Mouse (Mus musculus): ENCODE data around the gene Wdr24. TPM values are rescaled to one million over a fixed set of nuclear protein-coding genes. Genes with fewer than 3 reads are reported as not detected.

The Wdr24 gene
- 10 to 100 TPM; 16.6 to 20.8 TPM for total RNA-seq (2021)
- long read RNA-seq, experiment 1, transcript Wdr24-201 (9 exons, 3,099 nt): major isoform, 18 of 29 reads
- long read RNA-seq, experiment 1, partial matches to known transcripts: 1 of 29 reads
- long read RNA-seq, experiment 1, other reads (novel, unspliced or antisense): 6 of 29 reads
- long read RNA-seq, experiment 2, transcript Wdr24-201 (9 exons, 3,099 nt): major isoform, 6 of 11 reads
- long read RNA-seq, experiment 2, partial matches to known transcripts: 3 of 11 reads
- long read RNA-seq, experiment 2, other reads (novel, unspliced or antisense): 2 of 11 reads

DNA sequence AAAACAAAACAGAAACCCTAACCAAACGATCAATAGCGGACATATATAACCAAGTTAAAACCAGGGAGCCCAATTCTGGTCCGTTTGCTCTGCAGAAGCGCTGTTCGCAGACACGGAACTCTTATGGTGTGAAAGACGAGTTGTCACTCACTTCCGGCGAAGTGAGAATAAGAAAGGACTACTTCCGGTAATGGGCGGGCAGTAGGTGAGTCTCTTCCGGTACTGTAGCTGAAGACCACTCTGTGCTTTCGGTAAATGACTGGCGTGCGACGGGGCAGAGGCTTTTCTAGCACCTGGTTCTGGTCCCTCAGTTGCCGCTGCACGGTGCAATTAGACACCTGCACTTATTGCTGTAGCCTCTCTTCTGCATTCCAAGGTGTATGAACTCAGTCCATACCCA, at the start of gene Wdr24:
Wdr24 (plus strand) TSS at position 176 of the 400 bp plus-strand sequence.
- peak; percentile 67 to 75 for DNase-seq

DNA sequence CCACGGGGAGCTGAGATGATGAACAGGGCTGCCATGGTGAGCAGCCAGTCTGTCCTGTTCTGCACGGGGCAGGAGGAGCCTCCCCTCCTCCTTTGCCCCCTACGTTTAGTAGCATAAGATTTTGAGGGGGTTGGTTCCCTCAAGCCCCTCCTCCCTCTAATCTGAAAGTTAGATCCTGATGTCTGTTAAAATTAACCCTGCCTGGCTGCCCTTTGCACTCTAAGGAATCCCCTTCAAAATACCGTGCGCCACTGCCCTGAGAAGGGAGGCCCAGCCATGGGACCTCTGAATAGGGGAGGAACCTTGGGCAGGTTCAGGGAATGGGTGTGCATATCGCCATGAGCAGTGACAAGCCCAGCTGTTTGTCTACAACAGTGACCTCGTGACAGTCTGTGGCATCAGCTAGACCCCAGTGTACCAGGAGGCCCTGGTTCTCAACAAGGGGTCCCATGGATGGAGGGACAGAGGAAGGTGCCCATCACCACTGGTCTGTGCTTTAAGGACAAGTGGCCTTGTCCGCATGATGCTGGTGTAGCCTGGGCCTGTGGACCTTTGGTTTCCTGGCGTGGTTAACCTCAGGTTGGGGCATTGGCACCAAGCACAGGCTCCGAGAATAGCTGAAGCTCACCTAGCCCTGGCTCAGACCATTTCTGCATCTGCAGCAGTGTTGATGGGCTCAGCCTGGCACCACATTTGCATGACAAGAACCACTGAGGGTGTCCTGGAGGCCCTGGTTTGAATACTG, 47.9 kb upstream of the Wdr24 start:
- no peak for DNase-seq

GRCm38 (mm10) chr17:25777948-25778347, 45.5 kb upstream of the Wdr24 start:
- DNase-seq: no peak

GRCm38 (mm10) chr17:25781339-25781738, 42.1 kb upstream of the Wdr24 start:
- DNase-seq: no peak

GRCm38 (mm10) chr17:25783086-25783485, 40.3 kb upstream of the Wdr24 start:
- peak; percentile 76 to 83 for DNase-seq

- DNase-seq: no peak
These were observed 39.4 kb upstream of the Wdr24 start for GRCm38 (mm10) chr17:25783861-25784574.

- DNase-seq: peak; percentile 95
These were observed 38.1 kb upstream of the Wdr24 start, which contains the start of gene Haghl for GRCm38 (mm10) chr17:25785281-25785745. Gene Haghl (minus strand): TSS chr17:25785673.

DNA sequence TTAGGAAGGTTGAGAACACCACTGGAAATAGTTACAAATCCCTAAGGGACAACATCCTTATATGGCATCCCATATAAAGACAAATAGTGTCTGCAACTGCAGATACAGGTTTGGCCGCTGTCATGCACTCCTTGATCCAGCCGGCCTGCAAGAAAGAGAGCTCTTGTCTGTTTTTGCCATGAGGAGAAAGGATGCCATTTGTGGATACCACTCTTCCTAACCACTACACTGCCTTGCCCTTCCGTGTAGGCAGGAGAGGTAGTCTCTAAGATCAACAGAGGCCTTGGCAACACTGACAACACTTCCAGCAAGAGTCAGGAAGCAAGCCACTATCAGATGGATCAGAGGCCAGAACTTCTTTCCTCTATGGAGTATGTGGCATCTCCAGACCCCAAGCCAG, 37.1 kb upstream of the Wdr24 start, which contains the start of gene Ccdc78:
Ccdc78 (plus strand) TSS at position 301 of the 400 bp plus-strand sequence.
- no peak for DNase-seq

GRCm38 (mm10) chr17:25786781-25787504, 36.5 kb upstream of the Wdr24 start:
- no peak for DNase-seq

DNA sequence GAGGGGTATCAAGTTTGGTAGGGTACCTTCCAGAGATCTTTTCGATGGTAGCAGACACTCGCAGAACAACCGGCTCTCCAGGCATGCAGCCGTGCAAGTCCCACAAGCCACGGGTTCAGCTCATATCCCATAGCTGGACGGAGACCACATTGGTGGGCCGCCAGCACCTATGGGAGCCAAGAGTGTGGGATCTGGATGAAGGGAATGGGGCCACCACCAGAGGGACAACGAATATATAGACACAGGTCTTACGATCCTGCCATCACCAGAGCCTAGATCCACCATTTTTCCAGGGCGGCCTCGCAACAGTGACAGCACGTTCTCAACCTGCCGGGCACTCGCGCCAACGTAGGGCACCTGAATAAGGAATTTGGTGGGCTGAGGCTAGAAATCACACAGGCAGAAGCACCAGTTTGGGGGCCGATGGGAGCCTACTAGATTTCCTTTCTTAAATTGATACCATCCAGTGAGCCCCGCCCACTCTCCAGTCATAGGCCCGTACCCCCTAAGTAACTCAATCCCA, 32.0 kb upstream of the Wdr24 start:
- no peak for DNase-seq

DNA sequence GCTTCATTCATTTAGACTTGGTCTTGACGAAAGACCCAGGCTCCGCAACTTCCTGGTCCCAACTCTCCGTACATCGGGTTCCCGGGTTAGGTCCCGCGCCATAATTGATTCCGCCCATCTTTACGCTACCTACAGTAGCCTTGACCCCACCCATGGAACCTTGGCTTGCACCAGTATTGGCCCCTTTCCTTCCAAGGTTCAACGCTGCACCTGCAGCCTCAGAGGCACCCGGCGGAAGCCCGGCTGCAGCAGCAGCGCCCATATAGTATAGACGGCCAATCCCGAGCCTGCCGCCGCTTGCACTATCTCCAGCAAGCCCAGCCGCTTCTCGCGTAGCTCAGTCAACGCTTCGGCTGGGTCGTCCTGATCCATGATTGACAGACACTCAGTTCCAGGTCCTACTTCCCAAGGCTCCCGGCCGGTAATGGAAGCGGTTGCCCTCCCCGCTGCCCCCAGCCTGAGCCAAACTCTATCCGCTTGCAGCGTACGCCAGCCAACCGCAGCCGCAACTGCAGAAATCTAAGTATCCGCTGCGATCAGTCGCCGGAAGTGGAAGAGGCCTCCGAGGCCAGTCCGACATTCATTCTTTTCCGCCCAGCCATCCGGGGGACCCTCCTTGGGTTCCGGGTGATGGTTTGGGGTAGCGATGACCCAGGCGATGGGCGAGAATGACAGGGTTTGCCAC, 31.4 kb upstream of the Wdr24 start:
- peak; percentile 89 for DNase-seq

- peak; percentile 80 to 88 for DNase-seq
These were observed 30.8 kb upstream of the Wdr24 start, which contains the start of gene Fam173a for GRCm38 (mm10) chr17:25792615-25793014. Gene Fam173a (minus strand): TSS chr17:25792901.

GRCm38 (mm10) chr17:25794197-25794596, 29.2 kb upstream of the Wdr24 start:
- no peak for DNase-seq

DNA sequence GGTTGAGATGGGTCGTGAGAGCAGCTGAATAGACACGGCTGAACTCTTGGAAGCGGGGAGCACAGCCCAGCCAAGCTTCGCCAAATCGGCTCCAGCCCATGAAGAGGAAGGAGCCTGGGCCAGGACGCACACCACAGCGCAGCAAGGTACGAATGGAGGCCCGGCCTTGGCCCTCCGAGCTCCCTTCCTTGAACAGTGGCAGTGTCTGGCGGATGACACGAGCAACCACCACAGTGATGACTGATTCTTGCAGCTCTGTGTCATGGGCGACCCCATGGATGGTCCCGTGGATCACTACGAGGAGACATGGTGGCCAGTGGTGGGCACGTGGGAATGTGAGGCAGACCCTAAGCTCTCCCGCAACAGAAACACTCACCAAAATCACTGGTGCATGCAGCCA, 28.4 kb upstream of the Wdr24 start:
- DNase-seq: no peak

DNA sequence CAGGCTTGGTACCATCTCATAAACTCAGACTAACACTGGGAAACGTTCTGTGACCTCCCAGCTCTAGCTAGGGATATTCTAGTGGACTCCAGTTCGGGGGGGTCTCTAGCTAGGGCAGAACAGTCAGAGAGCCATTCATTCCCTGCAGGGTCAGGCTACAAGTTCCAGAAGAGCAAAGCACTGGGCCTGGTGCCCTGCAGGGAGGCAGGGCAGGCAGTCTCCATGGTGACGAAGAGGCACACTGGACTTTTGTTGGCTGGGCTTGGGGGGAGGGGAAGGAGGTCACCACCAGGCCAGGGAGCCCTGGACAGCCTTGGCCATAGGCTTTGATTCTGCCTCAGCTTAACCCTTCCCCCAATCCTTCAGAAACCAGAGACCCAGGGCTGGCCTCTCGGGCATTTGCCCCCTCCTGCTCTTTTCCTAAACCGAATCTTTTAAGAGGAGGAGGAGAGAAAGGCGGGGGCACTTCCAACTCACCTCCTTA, 27.8 kb upstream of the Wdr24 start, which contains the start of gene AC134908.4:
AC134908.4 (minus strand) TSS at position 51 of the 484 bp plus-strand sequence.
- DNase-seq: peak; percentile 46 to 61

GRCm38 (mm10) chr17:25796211-25796771, 27.1 kb upstream of the Wdr24 start:
- peak; percentile 71 to 75 for DNase-seq

GRCm38 (mm10) chr17:25796951-25797369, 26.5 kb upstream of the Wdr24 start, which contains the start of gene Metrn:
Gene Metrn (minus strand): TSS chr17:25797136.
- peak; percentile 93 to 97 for DNase-seq

DNA sequence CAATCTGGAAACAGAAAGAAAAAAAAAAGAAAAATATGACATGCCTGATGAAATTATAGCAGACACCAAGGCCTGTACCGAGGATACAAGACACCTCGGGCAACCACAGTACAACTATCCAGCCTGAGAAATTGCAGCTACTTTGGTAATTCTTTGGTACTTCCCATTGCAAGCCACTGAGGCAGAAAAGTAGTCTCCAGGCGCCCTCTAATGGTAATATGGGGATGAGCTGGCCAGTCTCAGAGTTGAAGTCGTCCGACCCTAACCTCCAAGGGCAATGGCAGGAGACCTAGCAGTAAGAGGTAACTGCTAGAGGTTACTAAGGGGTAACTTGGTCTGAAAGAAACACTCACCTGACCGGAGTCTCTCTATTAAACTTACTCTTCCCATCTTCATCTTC, 22.4 kb upstream of the Wdr24 start:
- peak; percentile 64 to 71 for DNase-seq

DNA sequence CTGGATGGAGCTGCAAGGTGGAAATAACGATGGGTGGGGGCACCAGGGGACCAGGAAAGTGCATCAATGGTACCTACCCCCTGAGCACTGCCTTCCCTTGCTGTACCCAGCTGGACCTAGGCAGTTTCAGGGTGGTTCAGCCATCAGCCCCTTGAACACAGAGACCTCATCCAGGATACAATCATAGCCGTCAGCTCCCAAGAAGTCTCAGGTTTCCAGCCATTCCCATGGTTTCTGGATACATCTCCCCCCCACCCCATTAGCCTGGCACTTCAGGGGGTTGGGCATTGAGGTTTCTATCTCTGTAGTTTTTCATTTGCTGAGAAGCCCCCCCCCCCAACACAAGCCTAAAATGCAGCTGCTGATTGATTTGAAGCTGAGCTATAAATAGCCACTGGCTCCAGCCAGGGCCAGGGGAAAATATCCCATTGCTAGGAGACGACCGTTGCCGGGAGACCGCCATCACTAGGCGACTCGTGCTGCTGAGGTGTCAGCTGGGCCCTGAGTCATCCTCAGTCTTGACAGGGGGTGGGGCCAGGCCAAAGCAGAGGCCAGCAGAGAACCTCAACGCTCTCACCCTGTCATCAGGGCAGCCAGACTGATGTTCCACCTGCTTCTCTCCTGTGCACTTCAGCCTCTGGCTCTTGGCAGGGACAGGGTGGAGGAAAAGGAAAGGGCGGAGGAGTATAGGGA, 20.5 kb upstream of the Wdr24 start:
- DNase-seq: peak; percentile 91

Measured in adrenal gland, postnatal 36 days (tissue).